Mouse (Mus musculus): ENCODE results near the gene Erfe.

Erfe gene

DNA sequence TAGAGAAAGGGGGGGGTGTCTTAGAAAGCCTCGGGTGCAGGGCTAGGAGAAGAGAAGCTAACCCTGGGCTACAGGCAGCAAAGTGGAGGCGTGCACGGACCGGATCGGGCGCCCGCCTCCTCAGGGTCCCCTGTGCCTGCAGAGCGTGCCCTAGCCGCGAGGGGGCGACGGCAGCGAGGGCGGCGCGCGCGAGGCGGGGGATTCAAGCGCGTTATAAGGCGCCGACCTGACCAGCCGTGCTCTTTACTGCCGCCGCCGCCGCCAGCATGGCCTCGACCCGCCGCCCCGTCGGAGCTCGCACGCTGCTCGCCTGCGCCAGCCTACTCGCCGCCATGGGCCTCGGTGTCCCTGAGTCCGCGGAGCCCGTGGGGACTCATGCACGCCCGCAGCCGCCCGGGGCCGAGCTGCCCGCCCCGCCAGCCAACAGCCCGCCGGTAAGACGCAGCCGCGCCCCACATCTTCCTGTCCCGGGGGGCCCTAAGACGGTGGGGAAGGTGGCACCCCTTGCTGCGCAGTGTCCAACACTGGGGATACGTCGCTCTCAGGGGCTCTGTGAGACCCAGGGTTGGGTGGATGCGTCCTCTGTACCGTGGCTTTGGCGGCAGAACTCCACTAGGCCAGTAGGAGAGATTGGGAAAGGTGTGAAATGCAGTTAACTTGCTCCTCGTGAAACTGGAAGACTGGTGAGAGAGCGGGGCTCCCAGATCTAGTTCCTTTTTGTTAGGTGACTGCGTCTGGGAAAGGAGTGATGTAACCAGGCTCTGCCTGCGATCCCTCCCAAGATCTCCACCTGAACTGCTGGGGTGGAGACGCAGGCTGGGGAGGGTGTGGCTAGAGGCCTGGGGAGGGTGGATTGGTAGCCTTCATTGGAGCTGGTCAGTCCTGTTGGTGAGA, at the start of gene Erfe:
Erfe (plus strand) TSS at position 216 of the 894 bp plus-strand sequence.
- peak; percentile 84 for DNase-seq (ENCODE audit: low spot score)

DNA sequence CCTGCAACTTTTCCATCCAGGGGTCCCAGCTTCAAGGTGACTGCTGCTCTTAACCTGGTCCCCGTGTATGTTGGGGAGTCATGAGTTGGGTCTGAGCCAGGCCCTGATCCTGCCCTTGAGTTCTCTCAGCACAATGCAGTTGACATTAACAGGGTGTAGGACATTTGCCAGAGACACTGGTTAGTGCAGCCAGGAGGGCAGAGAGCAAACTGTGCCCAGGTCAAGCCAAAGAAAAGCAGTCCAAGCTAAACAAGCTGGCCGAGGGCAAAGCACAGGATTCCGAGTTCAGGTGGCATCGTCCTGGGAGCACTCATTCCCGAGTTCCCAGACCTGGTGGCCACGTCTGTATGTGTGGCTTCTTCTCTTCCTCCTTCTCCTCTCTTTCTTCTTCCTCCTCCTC, 48.6 kb upstream of the Erfe start:
- no peak for DNase-seq (ENCODE audit: low spot score)

DNA sequence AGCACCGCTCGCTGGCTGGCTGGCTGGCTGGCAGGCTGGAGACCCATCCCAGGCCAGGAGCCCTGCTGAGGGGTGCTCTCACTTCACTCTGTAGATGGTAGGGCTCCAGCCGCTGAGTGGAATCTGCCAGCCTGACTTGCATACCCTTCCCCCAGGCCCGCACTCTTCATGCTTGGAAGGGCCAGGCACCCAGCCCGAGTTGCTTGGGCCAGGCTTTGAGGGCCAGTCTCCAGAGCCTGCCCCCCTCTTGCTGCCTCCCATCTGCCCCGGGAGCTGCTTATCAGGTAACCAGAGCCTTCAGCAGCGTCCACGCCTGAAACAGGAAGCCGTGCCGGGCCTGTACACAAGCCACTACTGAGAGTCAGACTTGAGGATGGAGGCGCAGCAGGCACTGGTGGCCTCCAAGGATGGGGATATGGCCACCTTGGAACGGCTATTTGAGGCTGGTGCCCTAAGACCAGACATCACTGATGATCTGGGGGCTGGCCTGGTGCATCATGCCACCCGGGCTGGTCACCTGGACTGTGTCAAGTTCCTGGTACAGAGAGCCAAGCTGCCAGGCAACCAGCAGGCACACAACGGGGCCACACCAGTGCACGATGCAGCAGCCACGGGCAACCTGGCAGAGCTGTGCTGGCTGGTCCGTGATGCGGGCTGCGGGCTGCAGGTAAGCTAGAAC, 44.3 kb upstream of the Erfe start, which contains the start of gene Espnl:
Espnl (plus strand) TSS at position 316 of the 679 bp plus-strand sequence.
- DNase-seq (ENCODE audit: low spot score), result no peak

DNA sequence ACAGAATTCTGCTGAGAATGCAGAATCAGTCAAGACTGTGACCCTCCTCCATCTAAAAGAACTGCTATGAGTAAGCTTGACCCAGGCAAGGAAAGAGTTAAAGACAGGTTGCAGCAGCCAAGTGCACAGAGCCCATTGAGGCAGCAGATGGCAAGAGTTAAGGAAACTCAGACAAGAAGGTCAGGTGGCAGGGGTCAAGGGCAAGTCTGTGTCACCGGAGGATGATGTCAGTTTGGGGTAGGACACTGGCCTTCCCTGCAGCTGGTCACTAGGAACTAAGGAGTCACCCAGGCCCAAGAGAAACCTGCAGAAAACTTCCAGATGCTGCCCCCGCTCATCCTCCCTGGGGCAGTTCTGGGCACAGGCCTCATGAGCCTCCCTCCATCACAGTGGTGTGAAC, 41.6 kb upstream of the Erfe start:
- no peak for DNase-seq (ENCODE audit: low spot score)

DNA sequence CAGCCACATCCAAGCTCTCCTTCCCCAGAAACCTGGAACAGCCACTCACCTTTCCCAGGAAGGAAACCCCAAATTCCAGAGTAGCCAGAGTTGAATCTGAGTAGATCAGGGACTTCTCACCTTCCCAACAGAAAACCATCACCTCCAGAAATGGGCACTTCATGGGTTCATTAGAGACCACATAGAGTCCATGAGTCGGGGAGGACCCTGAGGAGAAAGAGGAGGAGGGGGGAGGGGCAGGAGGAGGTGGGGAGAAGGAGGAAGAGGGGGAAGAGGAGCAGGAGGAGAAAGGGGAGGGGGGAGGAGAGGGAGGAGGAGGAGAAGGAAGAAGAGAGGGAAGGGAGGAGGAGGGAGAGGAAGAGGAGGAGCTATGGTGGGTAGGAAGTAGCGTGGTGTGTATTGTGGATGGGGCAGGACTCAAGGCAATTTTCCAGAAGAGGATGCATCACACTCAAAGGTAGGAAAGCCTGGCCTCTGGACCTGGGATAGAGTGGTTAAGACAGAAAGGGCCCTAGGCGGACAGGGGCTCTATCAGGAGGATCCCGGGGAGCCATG, 40.7 kb upstream of the Erfe start:
- DNase-seq (ENCODE audit: low spot score), result no peak

DNA sequence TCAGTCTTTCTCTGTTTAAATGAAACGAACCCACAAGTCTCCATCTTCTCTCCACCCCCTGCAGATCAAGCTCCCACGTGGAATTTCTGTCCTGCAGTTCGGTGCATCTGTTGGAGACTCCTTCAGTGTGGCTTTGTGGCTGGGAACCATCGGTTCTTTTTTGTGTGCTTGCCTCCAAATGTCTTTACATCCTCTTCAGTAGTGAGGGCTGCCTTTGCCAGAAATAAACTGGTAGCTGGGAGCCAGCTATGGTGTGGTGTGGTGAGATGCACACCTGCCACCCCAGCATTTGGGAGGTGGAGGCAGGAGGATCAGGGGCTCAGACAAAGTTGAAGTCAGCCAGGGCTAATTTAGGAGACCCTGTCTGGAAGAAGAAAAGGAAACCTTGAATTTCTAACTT, 34.1 kb upstream of the Erfe start:
- no peak for DNase-seq (ENCODE audit: low spot score)

DNA sequence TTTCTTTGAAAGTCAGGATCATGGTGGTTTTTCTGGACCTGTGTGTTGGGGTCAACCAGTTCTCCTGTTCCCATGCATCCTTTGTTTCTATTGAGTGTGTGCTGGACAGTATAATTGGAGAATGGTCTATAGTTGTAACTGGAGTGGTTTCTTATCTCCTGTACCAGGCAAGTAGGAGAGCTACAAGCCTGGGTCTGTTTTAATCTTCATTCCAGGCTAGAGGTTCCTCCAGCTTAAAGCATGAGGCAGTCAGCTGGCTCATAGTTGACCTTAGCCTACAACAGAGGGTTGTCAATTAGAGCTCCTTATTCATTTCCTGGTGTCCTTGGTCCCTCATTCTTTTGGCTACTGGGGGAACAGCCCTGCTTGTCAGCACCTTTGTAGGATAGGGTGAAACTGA, 32.6 kb upstream of the Erfe start:
- DNase-seq (ENCODE audit: low spot score), result no peak

DNA sequence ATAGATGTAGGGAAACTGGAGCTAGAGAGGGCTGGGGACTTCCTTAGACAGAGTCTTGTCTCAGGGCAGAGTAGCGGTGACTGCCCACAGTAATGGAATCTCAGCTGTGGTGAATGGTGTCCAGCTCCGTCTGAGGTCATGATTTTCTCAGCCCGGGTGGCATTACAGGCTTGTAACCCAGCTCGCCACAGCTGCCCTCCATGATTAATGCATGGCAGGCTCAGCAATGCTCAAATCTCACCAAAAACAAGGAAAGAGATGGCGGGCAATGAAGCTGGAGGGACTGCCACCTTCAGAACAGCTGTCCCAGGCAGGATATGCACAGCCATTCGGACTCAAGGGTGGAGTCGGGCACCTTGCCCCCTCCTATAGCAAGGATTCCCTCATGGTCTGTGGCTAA, 28.9 kb upstream of the Erfe start:
- DNase-seq (ENCODE audit: low spot score), result no peak

DNA sequence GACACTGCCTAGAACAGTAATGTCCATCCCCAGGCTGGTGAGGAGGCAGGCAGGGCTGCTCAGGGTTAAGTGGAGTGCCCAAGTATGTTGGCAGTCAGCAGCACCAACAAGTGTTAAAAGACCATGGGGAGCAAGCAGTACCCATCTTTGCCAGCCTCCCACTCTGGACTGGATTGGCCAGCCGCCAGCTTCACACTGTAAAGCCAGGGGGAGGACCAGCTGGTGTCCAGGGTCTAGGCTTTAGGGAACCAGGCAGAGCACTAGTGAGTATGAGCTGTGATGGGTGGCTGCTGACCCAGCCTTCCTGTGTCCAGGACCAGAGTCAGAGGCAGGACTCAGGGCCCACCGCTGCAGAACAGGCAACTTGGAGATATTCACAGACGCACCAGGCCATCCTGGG, 22.2 kb upstream of the Erfe start:
- no peak for DNase-seq (ENCODE audit: low spot score)

DNA sequence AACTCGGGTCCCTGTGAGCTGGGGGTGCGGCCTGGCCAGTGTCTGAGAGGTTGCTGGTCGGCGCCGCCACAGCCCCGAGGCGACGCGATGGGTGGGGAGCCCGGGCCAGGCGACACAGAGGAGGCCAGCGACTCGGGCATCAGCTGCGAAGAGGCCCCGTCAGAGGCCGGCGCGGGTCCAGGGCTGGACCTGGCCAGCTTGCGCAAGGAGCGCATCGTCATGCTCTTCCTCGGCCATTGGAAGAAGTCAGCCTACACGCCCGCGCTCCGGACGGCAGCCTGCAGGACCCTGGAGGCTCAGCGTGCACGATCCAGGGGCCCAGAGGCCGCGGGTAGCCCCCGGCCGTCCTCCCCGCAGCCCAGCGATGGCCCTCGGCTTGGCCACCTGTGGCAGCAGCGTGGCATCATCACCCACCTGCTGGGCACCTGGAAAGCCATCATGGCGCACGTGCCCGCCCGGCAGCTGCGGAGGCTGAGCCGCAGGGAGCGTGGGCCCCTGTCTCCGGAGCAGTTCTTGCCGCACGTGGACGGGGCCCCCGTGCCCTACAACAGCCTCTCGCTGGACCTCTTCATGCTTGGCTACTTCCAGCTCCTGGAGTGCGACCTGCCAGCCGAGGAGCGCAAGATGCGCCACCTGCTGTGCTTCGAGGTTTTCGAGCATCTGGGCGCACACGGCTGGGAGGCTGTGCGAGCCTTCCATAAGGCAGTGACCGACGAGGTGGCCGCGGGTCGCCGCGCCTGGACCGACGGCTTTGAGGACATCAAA, 21.1 kb upstream of the Erfe start:
- DNase-seq (ENCODE audit: low spot score), result peak; percentile 45

DNA sequence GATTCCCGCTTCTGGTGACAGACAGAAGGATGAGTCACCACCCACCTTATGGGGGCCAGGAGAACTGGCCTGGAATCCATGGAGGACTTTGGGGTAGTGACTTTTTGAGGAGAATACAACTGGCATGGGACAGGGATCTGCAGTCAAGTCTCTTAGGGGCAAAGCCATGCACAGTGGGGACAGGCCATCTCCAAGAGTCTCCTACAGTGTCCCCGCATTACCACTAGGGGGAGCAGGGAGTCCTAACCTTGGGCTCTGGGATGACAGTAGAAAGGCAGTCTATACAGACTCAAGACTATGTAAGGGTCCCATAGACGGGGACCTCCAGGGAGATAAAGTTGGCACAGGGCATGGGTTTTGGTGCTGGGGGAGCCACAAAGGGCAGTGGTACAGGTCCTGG, 19.3 kb upstream of the Erfe start:
- DNase-seq (ENCODE audit: low spot score), result peak; percentile 87

DNA sequence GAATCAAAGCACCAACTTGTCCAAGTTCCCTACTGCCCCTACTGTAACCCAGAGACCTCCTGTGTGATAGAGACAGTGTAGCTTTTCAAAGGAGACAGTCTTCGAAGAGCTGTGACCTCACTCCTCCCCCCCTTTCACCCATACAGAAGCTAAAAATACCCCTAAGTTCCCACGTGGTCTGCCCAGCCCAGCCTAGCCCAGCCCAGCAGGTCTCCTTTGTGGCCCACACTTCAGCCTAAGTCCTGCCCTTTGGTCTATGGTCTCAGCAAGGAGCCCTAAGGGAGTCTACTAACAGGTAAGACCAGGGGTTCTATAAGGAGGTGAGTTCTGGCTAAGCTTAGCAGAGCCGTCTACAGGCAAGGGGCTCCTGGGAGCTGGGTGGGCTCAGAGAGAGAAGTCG, 15.4 kb upstream of the Erfe start, which contains the start of gene Klhl30:
Klhl30 (plus strand) TSS at position 176 of the 400 bp plus-strand sequence.
- no peak for DNase-seq (ENCODE audit: low spot score)

DNA sequence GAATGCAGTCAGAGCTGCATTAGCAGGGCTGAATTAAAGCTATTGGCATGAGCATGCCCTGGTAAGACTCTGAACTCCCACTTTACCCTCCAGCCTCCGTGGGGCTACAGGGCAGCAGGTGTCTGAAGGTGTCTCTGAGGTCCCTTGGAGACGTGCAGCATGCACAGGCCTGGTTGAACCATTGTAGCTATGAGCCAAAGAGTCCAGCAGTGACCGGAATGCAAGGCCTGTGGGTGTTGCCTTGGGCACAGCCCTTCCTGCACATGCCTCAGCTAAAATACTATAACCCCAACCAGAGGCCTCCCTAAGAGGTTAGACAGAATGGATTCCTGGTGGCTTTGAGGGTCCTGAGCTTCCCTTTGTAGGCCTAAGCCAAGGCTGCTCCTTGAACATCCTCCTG, 15.0 kb upstream of the Erfe start:
- no peak for DNase-seq (ENCODE audit: low spot score)

DNA sequence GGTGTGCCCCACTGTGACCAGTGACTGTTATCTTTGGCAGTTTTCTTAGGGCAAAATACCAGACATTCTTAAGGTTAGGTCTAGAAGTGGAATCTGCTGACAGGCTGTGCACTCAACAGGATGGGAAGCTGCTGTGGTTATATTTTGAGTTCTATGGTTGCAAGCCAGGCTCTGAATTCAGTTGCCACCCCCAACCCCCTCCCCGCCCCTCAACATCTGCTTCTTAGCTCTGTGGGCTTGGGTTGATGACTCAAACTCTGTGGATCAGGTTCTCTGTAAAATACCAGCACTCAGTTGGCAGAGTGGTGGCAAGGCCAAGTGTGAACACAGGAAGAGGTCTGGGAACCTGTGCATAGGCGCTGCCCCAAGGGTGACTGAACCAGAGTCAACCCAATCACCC, 14.0 kb upstream of the Erfe start:
- no peak for DNase-seq (ENCODE audit: low spot score)

DNA sequence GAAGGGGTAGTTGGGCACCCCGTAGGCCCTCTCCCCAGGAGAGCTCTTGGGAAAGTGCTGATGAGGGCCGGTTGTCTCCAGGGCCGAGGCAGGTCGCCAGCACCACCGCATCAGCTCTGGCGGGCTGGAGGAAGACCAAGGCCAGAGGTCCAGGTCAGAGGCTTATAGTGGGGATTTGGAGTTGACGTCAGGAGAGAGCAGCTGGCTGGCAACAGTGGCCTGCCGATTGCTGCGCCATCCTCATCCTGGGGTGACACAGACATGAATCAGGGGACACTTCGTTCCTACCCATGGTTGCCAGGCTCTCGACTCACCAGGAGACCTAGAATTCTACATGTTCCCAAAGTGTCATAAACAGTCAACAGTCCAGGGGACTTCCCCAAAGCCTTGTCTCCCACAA, 10.1 kb upstream of the Erfe start:
- no peak for DNase-seq (ENCODE audit: low spot score)

DNA sequence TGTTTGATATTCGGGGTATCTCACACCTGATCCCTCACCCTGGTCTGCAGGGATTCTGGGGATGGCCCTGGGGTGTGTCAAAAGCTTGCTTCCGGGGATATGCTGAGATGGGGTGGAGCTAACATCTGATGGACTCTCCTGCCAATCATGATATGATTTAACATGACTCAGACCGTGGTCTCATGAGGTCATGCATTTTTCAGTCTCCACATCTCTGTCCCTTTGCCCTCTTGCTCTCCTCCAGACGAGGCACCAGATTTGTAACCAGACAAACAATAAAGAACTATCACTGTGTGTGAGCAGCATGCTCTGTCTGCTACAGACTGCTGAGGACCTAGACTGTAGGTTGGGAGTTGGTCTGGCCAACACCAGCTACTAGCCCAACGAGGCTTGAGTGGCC, 4.1 kb upstream of the Erfe start:
- DNase-seq (ENCODE audit: low spot score), result no peak

DNA sequence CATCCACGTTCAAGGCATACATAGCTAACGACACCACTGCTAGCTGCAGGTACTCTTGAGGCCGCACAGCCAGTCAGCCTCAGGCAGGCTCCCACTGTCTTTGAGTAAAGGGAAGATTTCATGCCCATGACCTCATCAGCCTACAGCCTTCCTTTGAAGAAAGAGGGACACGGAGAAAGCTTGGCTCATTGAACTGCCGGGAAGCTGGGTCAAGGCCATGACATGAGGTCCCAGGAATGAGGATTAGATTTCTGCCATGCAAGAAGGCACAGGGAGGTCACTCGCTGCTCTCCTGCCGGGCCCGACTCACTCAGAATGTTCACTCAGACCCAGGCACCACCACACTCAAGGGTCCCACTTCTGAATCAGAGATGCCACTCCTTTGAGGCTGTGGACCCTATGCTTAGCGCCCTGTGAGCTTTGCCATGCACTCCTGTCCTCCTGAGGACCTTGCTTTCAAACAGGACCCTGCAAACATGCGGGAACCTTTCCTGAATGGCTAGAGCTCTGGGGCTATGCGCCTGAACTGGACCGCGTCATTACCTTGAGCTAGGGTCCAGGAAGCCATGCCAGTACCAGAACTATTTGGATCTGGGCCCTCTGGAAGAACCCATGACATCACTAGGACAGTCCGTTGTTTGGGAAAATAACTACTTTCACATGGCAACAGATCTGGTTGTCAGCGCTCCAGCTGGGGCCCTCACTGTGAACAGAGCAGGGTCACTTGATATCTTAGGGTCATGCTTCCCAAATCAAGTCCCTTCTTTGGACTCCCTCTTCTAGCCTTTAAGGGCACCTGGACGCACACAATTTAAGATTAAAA, 1.2 kb upstream of the Erfe start:
- DNase-seq (ENCODE audit: low spot score), result no peak

DNA sequence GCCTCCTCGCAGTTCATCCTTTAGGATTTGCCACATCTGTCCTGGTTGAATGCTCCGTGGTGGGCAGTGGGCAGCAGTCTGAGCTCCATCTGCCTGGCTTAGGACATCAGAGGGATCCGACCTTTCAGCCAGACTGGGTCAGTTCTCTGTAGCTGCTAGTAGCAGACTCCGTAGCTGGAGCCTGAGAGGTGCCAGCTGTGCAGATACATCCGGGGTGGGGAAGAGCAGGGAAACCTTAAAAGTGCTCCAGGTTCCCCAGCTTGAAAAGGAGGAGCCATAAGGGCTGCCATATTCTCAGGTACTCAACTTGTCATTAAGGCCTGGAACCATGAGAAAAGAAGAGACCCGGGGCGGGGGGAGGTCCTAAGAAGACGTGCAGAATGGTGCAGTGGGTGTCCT, 415 bp upstream of the Erfe start:
- DNase-seq (ENCODE audit: low spot score), result no peak

DNA sequence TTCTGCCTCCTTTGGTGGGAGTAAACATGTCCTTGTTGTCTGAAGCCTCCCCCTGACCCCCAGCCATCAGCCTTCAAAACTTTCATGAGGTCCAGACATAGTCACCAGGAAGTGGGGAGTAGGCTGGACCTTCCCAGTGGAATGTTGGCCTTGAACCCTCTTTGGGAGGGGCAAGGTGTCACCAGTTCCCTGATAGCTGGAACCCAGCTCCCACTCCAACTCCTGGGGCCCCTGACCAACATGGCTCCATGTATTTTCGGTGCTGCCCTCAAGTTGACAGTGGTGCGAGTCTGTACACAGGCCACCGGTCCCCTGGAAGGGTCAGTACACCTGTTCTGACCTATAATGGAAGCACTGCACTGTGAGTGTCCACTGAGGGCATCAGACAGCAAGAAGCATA, 1.1 kb downstream of the Erfe start:
- no peak for DNase-seq (ENCODE audit: low spot score)

DNA sequence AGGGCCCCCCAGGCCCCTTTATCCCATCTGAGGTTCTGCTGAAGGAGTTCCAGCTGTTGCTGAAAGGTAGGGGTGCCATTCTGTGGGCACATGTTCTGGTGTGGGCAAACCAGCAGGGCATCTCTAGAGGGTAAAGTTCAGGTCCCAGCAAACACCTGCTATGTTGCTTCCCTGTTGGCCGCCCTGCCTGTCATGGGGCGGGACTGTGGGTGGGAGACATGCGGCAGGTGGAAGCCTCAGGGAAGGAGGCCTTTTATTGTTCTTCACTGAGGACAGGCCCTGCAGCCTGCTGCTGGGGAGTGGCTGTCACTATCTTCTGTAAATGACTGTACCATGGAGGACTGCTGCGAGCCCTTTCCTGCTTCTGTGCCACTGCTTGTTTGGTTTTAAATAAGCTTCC, 3.2 kb downstream of the Erfe start:
- no peak for DNase-seq (ENCODE audit: low spot score)

DNA sequence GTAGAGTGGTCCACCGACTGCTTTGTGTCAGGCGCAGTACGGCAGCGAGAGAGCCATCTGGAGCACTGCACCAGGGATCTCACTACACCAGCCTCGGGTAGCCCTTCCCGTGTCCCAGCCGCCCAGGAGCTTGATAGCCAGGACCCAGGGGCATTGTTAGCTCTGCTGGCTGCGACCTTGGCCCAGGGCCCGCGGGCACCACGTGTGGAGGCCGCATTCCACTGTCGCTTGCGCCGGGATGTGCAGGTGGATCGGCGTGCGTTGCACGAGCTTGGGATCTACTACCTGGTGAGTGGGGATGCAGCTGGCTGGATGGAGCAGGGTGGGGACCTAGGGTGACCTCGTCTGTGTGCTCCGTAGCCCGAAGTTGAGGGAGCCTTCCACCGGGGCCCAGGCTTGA, 3.8 kb downstream of the Erfe start:
- DNase-seq (ENCODE audit: low spot score), result no peak
